Mouse (Mus musculus): ENCODE results near the gene Dazap2. TPM values are rescaled to one million over a fixed set of nuclear protein-coding genes. Genes with fewer than 3 reads are reported as not detected.

Dazap2 gene
- polyA plus RNA-seq, 1 experiment, result 154 TPM

DNA sequence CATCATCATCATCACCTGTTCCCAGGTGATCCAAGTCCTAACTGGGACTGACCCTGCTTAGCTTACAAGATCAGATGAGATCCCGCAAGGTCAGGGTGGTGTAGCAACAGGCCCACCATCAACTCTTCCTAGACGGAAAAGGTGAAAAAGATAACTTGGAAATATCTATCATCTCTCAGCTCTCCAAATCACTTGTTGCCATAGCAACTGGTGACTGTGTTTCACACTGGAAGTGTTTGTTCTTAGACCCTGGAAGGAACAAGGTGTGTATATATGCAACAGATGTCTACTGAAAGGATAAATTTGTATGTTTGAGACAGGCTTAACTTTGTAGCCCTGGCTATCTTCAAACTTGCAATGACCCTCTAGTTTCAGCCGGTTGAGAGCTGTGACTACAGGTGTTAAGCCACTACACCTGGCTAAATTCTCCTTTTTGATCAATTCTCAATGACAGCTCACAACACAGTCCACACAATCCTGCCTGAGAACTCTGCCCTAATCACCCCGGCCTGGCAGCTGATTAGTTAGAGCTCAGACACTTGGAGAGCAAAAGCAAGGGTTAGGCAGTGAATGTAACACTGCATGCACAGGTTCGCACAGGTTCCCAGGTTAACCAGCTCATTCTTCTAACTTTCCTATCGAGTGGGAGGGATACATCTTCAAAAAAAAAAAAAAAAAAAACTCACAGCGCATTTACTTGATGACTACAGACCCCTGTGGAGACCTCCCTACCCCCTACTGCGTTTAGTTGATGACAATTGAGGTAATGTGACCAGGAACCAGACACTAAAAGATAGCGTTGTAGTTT is 50.5 kb downstream of the Dazap2 start:
- no peaks in the 10 kb centered on the region for H3K36me3 ChIP-seq (ENCODE audit: control insufficient read depth, insufficient read depth)
- peaks cover 32% of the 10 kb centered on the region for H3K27me3 ChIP-seq (ENCODE audit: control insufficient read depth, insufficient read depth, insufficient read length)
- no peak for TF ChIP-seq E2F4 (IDR thresholded peaks at IDR 0.05; ENCODE audit: insufficient read depth)
- TF ChIP-seq MAX (IDR thresholded peaks at IDR 0.05; ENCODE audit: low read depth), result no peak
- no peak for TF ChIP-seq REST (IDR thresholded peaks at IDR 0.05; ENCODE audit: insufficient read depth, insufficient read length)
- TF ChIP-seq USF1 (IDR thresholded peaks at IDR 0.05; ENCODE audit: low read depth), result no peak
- TF ChIP-seq TCF3 (IDR thresholded peaks at IDR 0.05; ENCODE audit: insufficient read length, low read depth), result no peak
- no peak for TF ChIP-seq CEBPB (IDR thresholded peaks at IDR 0.05; ENCODE audit: insufficient read depth, poor library complexity, severe bottlenecking)
- no peak for TF ChIP-seq POLR2AphosphoS2 (IDR thresholded peaks at IDR 0.05; ENCODE audit: insufficient read length, low read depth)
- no peak for TF ChIP-seq TCF12 (IDR thresholded peaks at IDR 0.05; ENCODE audit: insufficient read depth, poor library complexity, severe bottlenecking)
- TF ChIP-seq MYOG (IDR thresholded peaks at IDR 0.05; ENCODE audit: control insufficient read depth in 1 of 3, insufficient read depth in 1 of 3, insufficient read length in 2 of 3, low read depth in 2 of 3), result no peak
- TF ChIP-seq MYOD1 (IDR thresholded peaks at IDR 0.05; ENCODE audit: control insufficient read depth in 1 of 3, insufficient read length in 2 of 3, low read depth in 2 of 3), result no peak
- TF ChIP-seq SRF (IDR thresholded peaks at IDR 0.05; ENCODE audit: control insufficient read depth, insufficient read length, low read depth), result no peak
- TF ChIP-seq POLR2A (IDR thresholded peaks at IDR 0.05; ENCODE audit: insufficient read length, low read depth), result no peak
- no peak overlapping the region for H3ac ChIP-seq (ENCODE audit: control insufficient read depth, insufficient read length)
- H3K79me2 ChIP-seq (ENCODE audit: control insufficient read depth, insufficient read depth), result no peaks in the 10 kb centered on the region
- H3K4me2 ChIP-seq (ENCODE audit: low read depth), result no peak overlapping the region
- H3K4me3 ChIP-seq, result no peak overlapping the region

DNA sequence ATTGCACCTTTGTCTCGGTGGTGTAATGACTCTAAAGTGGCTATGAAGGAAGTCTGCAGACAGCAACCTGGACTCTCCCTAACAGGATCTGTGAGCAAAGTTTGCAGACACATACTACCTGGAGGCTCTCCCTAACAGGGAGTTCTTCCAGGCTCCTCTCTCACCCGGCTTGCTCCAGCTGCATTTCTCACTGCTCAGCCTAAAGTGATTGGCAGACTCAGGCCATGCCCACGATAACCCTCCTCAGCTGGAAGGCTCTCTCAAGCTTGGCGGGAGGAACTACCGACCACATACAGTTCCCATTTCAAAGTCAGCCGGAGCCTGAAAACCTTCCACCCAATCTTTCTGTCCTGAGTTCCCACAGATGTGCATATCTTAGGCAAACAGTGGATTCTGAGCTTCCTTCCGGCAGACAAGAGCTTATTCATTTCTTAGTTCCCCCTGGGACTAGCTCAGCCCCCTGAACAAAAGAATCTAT is 51.1 kb downstream of the Dazap2 start:
- Histone ChIP-seq H3K79me2 (ENCODE audit: control insufficient read depth, insufficient read depth) (no peaks in the 10 kb centered on the region), H3K4me2 (ENCODE audit: low read depth) (no peak overlapping the region), H3K4me3 (no peak overlapping the region), H3K36me3 (ENCODE audit: control insufficient read depth, insufficient read depth) (no peaks in the 10 kb centered on the region), H3K27me3 (ENCODE audit: control insufficient read depth, insufficient read depth, insufficient read length) (peaks cover 32% of the 10 kb centered on the region), H3ac (ENCODE audit: control insufficient read depth, insufficient read length) (no peak overlapping the region)
- TF ChIP-seq MYOD1 (IDR thresholded peaks at IDR 0.05; ENCODE audit: control insufficient read depth in 1 of 3, insufficient read length in 2 of 3, low read depth in 2 of 3) (no peak), MYOG (IDR thresholded peaks at IDR 0.05; ENCODE audit: control insufficient read depth in 1 of 3, insufficient read depth in 1 of 3, insufficient read length in 2 of 3, low read depth in 2 of 3) (no peak), TCF12 (IDR thresholded peaks at IDR 0.05; ENCODE audit: insufficient read depth, poor library complexity, severe bottlenecking) (no peak), SRF (IDR thresholded peaks at IDR 0.05; ENCODE audit: control insufficient read depth, insufficient read length, low read depth) (no peak), POLR2A (IDR thresholded peaks at IDR 0.05; ENCODE audit: insufficient read length, low read depth) (no peak), POLR2AphosphoS2 (IDR thresholded peaks at IDR 0.05; ENCODE audit: insufficient read length, low read depth) (no peak), E2F4 (IDR thresholded peaks at IDR 0.05; ENCODE audit: insufficient read depth) (no peak), TCF3 (IDR thresholded peaks at IDR 0.05; ENCODE audit: insufficient read length, low read depth) (no peak), MAX (IDR thresholded peaks at IDR 0.05; ENCODE audit: low read depth) (no peak), CEBPB (IDR thresholded peaks at IDR 0.05; ENCODE audit: insufficient read depth, poor library complexity, severe bottlenecking) (no peak), USF1 (IDR thresholded peaks at IDR 0.05; ENCODE audit: low read depth) (no peak), REST (IDR thresholded peaks at IDR 0.05; ENCODE audit: insufficient read depth, insufficient read length) (no peak)

DNA sequence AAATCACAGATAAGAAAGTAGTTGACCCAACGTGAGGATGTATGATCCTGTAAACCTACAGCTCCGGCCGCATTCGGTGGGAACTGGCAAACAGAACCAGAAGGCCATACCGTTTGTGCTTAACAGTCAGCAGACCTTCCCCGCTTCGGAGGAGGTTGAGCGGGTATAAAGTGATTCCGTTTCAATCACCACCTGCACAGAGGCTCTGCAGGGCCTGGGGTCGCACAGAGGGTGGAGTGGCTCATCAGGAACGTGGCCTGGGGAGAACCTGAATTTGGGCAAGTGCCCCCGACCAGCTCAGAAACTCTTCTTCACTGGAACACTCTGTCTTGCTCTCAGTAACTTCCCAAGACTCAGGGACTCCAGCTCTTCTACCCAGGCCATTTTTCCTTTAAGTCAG is 51.7 kb downstream of the Dazap2 start:
- no peaks in the 10 kb centered on the region for H3K36me3 ChIP-seq (ENCODE audit: control insufficient read depth, insufficient read depth)
- TF ChIP-seq POLR2AphosphoS2 (IDR thresholded peaks at IDR 0.05; ENCODE audit: insufficient read length, low read depth) (no peak), TCF12 (IDR thresholded peaks at IDR 0.05; ENCODE audit: insufficient read depth, poor library complexity, severe bottlenecking) (no peak), MAX (IDR thresholded peaks at IDR 0.05; ENCODE audit: low read depth) (no peak), MYOG (IDR thresholded peaks at IDR 0.05; ENCODE audit: control insufficient read depth in 1 of 3, insufficient read depth in 1 of 3, insufficient read length in 2 of 3, low read depth in 2 of 3) (no peak), TCF3 (IDR thresholded peaks at IDR 0.05; ENCODE audit: insufficient read length, low read depth) (no peak), SRF (IDR thresholded peaks at IDR 0.05; ENCODE audit: control insufficient read depth, insufficient read length, low read depth) (no peak), POLR2A (IDR thresholded peaks at IDR 0.05; ENCODE audit: insufficient read length, low read depth) (no peak), E2F4 (IDR thresholded peaks at IDR 0.05; ENCODE audit: insufficient read depth) (no peak), USF1 (IDR thresholded peaks at IDR 0.05; ENCODE audit: low read depth) (no peak), CEBPB (IDR thresholded peaks at IDR 0.05; ENCODE audit: insufficient read depth, poor library complexity, severe bottlenecking) (no peak), MYOD1 (IDR thresholded peaks at IDR 0.05; ENCODE audit: control insufficient read depth in 1 of 3, insufficient read length in 2 of 3, low read depth in 2 of 3) (no peak), REST (IDR thresholded peaks at IDR 0.05; ENCODE audit: insufficient read depth, insufficient read length) (no peak)
- peaks cover 32% of the 10 kb centered on the region for H3K27me3 ChIP-seq (ENCODE audit: control insufficient read depth, insufficient read depth, insufficient read length)
- no peak overlapping the region for H3K4me2 ChIP-seq (ENCODE audit: low read depth)
- H3ac ChIP-seq (ENCODE audit: control insufficient read depth, insufficient read length), result no peak overlapping the region
- H3K4me3 ChIP-seq, result no peak overlapping the region
- H3K79me2 ChIP-seq (ENCODE audit: control insufficient read depth, insufficient read depth), result no peaks in the 10 kb centered on the region

DNA sequence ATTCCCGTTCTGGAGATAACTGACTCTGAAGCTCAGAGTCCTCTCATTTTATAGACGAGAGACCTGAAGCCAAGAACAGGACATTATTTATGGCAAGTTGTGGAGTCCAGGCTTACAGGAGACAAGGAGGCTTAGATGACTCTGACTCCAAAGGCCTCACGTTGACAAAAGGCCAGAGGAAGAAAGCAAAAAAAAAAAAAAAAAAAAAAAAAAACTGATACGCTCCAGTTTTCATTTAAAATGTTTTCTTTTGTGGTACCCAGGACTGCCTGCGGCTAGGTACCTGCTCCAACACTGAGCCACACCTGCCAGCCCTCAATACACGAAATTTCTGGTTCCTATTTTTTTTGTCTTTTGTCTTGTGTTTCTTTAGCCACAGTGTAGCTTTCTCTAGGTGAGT is 52.3 kb downstream of the Dazap2 start:
- peaks cover 32% of the 10 kb centered on the region for H3K27me3 ChIP-seq (ENCODE audit: control insufficient read depth, insufficient read depth, insufficient read length)
- H3ac ChIP-seq (ENCODE audit: control insufficient read depth, insufficient read length), result no peak overlapping the region
- H3K36me3 ChIP-seq (ENCODE audit: control insufficient read depth, insufficient read depth), result no peaks in the 10 kb centered on the region
- no peak overlapping the region for H3K4me2 ChIP-seq (ENCODE audit: low read depth)
- TF ChIP-seq E2F4 (IDR thresholded peaks at IDR 0.05; ENCODE audit: insufficient read depth), result no peak
- no peak for TF ChIP-seq MAX (IDR thresholded peaks at IDR 0.05; ENCODE audit: low read depth)
- TF ChIP-seq POLR2A (IDR thresholded peaks at IDR 0.05; ENCODE audit: insufficient read length, low read depth), result no peak
- no peak for TF ChIP-seq REST (IDR thresholded peaks at IDR 0.05; ENCODE audit: insufficient read depth, insufficient read length)
- TF ChIP-seq TCF3 (IDR thresholded peaks at IDR 0.05; ENCODE audit: insufficient read length, low read depth), result no peak
- no peak for TF ChIP-seq MYOG (IDR thresholded peaks at IDR 0.05; ENCODE audit: control insufficient read depth in 1 of 3, insufficient read depth in 1 of 3, insufficient read length in 2 of 3, low read depth in 2 of 3)
- no peak for TF ChIP-seq MYOD1 (IDR thresholded peaks at IDR 0.05; ENCODE audit: control insufficient read depth in 1 of 3, insufficient read length in 2 of 3, low read depth in 2 of 3)
- no peak for TF ChIP-seq USF1 (IDR thresholded peaks at IDR 0.05; ENCODE audit: low read depth)
- no peak for TF ChIP-seq SRF (IDR thresholded peaks at IDR 0.05; ENCODE audit: control insufficient read depth, insufficient read length, low read depth)
- TF ChIP-seq POLR2AphosphoS2 (IDR thresholded peaks at IDR 0.05; ENCODE audit: insufficient read length, low read depth), result no peak
- no peak for TF ChIP-seq CEBPB (IDR thresholded peaks at IDR 0.05; ENCODE audit: insufficient read depth, poor library complexity, severe bottlenecking)
- TF ChIP-seq TCF12 (IDR thresholded peaks at IDR 0.05; ENCODE audit: insufficient read depth, poor library complexity, severe bottlenecking), result no peak
- H3K79me2 ChIP-seq (ENCODE audit: control insufficient read depth, insufficient read depth), result no peaks in the 10 kb centered on the region
- no peak overlapping the region for H3K4me3 ChIP-seq

Data from myocyte (in vitro differentiated cells).